Mouse (Mus musculus) MEL-GATA-1-ER (cell line): ENCODE data around the gene Cel.
"Not testable (repeated sequence)": the region's sequence is repeated elsewhere in the genome, so short reads cannot be mapped to it uniquely, and the experiment has no call there.

Experiments used
- DNase-seq: peaks from one replicate; pipeline ENCODE4 v3.0.0-alpha.2; 2012; ENCODE audit warnings: low read depth; ENCODE audit errors: extremely low read depth

Gene Cel

GRCm38 (mm10) chr2:28521571-28522151 lies 41.5 kb downstream of the Cel start:
- no peak for DNase-seq

GRCm38 (mm10) chr2:28520581-28520980 lies 42.6 kb downstream of the Cel start:
- no peak for DNase-seq

- no peak for DNase-seq
These were observed 45.0 kb downstream of the Cel start for GRCm38 (mm10) chr2:28518231-28518630.

- DNase-seq = no peak
These were observed 45.8 kb downstream of the Cel start for GRCm38 (mm10) chr2:28517206-28517909.

GRCm38 (mm10) chr2:28514489-28514888 lies 48.7 kb downstream of the Cel start:
- DNase-seq = no peak

- no peak for DNase-seq
These were observed 49.5 kb downstream of the Cel start for GRCm38 (mm10) chr2:28513431-28514370.

GRCm38 (mm10) chr2:28512798-28513401 lies 50.3 kb downstream of the Cel start, which contains the start of gene Ralgds:
Gene Ralgds, plus strand, starts transcription at chr2:28513125.
- DNase-seq = no peak

GRCm38 (mm10) chr2:28511600-28511999 lies 51.6 kb downstream of the Cel start:
- not testable (repeated sequence) for DNase-seq

GRCm38 (mm10) chr2:28506291-28506690 lies 56.9 kb downstream of the Cel start:
- DNase-seq = no peak

GRCm38 (mm10) chr2:28505795-28506194 lies 57.4 kb downstream of the Cel start, which contains the start of gene Gm10134:
Gene Gm10134, plus strand, starts transcription at chr2:28506095.
- no peak for DNase-seq
